Mouse (Mus musculus) splenic B cell, adult 2 months (primary cell): ENCODE data around the gene Irf2.

Experiments
- DNase-seq: peaks from one replicate; pipeline ENCODE4 v3.0.0-alpha.2; 2011; ENCODE audit warnings: low read depth, low spot score
- H3K27me3 ChIP-seq: 2 replicates; pipeline ENCODE4 v1.6.1; 2012; ENCODE audit warnings: mild to moderate bottlenecking, low read length, moderate library complexity, mixed read lengths; ENCODE audit not compliant: control insufficient read depth, poor library complexity, insufficient read depth, severe bottlenecking
- H3K36me3 ChIP-seq: 2 replicates; pipeline ENCODE4 v1.6.1; 2012; ENCODE audit warnings: mild to moderate bottlenecking, low read length, moderate library complexity, mixed read lengths; ENCODE audit not compliant: control insufficient read depth, poor library complexity, insufficient read depth, severe bottlenecking

Gene Irf2

DNA sequence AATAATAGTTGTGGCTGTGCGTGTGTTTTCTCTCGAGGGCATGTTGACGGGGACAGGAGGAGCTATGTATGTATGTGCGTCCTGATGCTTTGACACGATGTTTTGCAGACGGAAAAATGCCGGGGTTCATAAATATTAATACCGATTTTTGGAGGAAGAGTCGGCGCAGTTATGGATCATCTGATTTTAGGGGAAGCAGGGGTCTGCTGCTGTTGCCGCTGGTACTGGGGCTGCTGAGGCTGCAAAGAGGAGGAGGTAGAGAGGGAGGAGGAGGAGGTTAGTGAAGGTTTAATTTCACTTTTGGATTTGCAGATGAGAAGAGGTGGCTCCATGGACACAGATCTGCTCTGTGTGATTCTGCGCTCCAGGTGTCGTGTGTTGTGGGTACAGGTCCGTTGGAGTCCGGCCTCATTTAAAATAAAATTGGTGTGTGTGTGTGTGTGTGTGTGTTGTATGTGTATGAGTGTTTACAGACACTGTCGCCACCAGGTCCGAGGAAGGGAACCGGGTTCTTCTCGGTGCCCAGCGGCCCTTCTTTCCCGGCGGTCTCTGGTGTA, 502 bp downstream of the Irf2 start:
- peak; percentile 58 for DNase-seq
- Histone ChIP-seq H3K36me3 (peaks cover 6% of the 10 kb centered on the region), H3K27me3 (no peaks in the 10 kb centered on the region)

DNA sequence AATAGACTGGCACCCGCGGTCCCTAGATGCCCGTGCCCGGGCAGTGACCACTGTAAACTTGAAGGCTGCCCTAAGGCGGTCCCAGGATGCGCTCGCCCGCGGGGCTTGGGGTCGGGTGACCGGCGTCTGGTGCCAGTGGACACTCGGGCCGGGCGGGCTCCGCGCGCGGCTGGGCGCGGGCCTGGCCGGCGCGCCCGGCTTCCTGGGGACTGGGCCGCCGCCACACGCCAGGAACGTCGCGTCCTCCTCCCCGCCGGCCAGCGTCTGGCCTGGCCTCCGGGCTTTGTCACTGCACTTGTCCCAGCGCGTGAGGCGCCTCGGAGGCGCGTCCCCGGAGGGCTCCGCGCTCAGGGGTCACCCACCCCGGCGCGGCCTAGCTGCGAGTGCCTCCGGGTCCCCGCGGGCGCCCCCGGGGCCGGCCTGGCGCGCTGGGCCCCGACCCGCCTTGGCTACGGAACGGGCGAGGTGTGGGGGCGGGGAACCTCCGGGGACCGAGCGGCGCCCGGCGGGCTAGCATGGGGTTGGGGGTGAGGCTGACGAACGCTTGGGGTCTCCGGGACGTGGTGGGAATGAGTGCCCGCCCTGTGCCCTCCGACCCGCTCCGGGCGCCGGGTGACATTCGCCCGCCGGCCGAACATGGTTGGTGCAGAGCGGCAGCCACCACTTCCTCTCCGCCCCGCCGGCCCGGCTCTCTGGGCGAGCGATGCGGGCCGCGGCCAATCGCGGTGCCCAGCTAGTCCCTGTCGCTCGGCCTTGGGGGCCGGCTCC, 1.2 kb downstream of the Irf2 start:
- Histone ChIP-seq H3K36me3 (peaks cover 6% of the 10 kb centered on the region), H3K27me3 (no peaks in the 10 kb centered on the region)
- DNase-seq = peak; percentile 74

DNA sequence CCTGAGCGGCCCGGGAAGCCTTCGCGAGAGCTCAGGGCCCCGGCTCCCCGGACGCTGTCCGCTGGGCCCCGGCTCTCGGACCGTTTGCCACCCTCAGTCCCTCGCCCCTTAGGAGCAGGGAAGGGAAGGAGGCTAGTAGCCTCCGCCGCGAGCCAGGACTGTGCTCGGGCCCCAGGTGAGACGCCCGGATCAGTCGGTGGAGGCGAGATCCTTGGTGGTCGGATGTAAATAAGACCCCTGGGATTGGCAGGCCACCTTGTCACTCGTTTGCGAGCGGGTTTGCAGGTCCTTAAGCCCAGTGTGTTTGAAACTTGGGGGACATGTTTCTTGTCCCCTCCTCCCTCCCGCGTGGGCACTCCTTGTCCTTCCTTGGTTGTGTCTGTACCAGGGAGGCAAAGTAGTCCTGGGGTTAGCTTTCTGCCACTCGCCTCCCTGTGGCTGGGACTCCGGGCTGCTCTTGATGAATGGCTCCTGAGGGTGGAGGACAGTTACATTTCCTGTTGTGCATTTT, 1.8 kb downstream of the Irf2 start:
- peak; percentile 45 for DNase-seq
- H3K36me3 ChIP-seq = peaks cover 6% of the 10 kb centered on the region
- no peaks in the 10 kb centered on the region for H3K27me3 ChIP-seq

DNA sequence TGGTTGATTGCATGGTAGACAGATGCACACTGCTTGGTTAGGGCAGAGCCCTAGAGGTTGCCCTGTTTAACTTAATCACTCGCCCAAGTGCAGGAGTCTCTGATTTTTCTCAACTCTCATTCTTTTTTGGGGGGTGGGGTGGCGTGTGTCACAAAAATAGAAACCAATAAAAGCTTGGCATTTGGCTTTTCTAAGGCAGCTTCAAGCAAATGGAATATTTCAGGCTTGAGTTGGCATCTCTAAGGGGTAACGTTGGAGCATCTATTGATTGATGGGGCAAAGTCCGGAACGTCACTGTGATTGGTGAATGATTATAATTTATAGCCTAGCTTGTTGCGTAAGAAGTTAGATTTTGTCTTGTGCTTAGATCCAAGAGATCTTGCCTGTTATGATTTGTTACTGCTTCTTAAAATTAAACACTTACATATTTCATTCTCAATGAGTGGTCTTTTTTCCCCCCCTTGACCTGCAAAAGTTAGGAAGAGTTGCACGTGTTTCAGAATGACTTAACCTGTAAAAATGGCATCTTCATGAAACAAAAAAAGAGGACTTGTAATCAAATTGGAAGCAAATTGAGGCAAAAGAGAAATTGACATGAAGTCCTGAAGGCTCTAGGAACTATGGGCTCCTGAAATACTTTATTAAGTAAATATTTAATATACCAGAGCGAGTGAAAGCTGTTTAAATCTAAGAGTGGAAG, 2.6 kb downstream of the Irf2 start:
- peak; percentile 20 for DNase-seq
- Histone ChIP-seq H3K36me3 (peaks cover 3% of the 10 kb centered on the region), H3K27me3 (no peaks in the 10 kb centered on the region)

DNA sequence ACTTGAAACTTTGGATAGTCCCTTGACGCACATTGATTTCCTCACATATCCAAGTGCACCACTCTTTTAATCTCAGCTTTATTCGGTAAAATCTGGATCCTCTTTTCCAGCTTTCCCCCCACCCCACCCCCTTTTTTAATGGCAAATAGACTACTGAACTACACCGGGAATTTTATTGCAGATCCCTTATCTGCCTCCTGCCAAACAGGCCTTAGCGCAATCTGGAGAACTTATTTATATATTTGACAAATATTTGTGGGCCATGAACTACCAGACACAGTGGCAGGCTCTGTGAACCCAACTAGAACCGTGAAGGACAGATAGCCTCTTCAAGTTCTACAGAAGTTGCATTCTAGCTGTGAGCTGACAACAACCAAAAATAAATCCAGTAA, 3.2 kb downstream of the Irf2 start:
- Histone ChIP-seq H3K27me3 (no peaks in the 10 kb centered on the region), H3K36me3 (no peaks in the 10 kb centered on the region; the same call in 1 of the 2 replicates)
- DNase-seq = no peak

DNA sequence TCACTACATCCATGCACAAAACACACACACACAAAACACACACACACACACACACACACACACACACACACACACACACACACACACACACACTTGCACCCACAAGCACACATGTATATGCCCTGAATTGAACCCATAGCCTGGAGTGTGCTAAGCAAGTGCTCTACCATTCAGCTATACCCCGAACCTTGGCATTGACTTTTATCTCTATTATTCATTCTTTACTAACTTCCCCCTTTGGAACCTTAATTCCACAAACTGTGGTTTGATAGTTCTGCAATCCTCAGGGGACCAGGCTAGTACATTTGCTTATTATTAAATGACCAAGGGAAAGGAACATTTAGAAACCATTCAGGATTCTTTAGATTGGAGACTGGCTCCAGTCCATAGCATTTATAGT, 5.9 kb downstream of the Irf2 start:
- DNase-seq = no peak
- no peaks in the 10 kb centered on the region for H3K27me3 ChIP-seq
- H3K36me3 ChIP-seq = peaks cover 1% of the 10 kb centered on the region

DNA sequence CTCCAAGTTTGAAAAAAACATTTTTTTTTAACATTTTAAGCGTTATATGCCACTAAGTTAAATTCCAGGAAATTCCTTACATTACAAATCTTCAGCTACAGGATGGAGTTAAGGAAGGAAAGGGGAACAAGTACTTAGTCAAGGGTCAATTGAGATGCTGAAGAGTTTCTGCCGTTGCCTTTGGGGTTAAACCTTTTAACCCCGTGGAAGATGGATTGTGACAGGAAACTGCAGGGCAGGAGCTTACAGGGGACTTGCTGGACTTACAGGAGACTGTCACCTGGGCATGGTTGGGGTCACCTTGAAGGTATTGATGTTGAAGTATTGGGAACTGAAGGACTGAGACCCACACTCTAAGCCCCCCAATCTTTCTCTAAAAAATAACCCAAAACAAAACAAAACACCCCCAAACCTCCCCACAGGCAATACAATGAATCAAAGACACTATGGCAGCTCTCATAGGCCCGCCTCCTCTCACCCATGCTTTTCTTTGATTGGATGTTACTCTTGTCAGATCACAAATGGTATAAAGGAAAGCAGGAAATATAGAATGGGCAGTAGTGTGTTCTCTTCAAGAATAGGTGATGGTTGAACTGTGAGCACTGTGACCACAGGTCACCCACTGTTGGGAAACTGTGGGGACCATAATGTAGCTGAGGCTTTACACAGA, 7.9 kb downstream of the Irf2 start:
- Histone ChIP-seq H3K27me3 (no peaks in the 10 kb centered on the region), H3K36me3 (peaks cover 2% of the 10 kb centered on the region)
- peak; percentile 49 for DNase-seq

DNA sequence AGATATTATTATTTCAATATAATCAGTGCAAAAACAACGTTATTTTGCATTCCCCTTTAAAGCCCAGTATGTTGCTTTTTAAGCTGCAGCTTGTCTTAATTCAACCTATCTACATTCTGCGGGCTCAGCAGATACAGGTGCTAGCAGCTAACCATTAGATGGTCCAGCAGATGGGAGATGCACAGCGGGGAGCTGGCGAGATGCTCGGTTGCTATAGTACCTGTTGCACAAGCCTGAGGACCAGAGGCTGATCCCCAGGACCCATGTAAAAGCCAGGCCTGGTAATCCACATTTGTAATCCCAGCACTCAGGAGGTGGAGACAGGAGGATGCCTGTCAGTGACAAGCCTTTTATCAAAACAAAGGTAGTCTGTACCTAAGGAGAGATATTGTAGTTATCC, 10.5 kb downstream of the Irf2 start:
- DNase-seq = no peak
- Histone ChIP-seq H3K27me3 (no peaks in the 10 kb centered on the region), H3K36me3 (peaks cover 3% of the 10 kb centered on the region)

DNA sequence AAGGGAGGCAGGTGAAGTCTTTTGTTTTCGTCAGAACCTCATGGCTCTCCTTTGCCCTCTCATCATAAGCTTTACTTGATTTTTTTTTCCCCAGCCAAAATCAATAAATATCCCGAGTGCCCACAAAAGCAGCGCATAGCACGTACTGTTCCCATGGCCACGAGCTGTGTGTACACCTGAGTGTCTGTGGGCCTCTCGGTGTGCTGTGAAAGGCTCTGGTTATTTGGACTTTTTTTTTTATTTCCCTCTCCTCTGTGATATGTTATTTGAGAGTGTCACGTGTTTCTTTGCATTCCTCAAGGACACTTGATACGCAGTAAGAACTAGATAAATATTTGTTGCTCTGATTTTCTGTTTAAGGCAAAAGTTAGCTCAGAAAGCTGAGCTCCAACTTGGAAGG, 11.0 kb downstream of the Irf2 start:
- Histone ChIP-seq H3K36me3 (peaks cover 3% of the 10 kb centered on the region), H3K27me3 (no peaks in the 10 kb centered on the region)
- DNase-seq = no peak

DNA sequence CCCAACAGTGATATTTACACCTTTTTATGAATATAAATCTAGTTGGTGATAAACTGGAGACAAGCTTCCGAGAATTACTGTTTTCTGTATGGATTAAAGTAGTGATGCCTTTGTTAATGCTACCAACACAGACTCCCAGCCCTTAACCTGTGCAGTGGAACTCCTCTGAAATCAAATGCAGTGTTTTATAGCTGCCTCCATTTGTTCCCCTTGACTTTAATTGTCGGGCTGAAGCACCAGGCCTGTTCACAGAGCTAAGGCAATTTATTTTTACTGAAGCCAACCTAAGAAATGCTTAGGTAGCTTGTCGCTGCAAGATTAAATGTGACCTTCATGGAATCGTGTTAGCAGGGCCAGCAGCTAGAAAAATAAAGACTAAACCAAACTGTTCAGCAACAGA, 11.6 kb downstream of the Irf2 start:
- H3K36me3 ChIP-seq = peaks cover 3% of the 10 kb centered on the region
- no peak for DNase-seq
- H3K27me3 ChIP-seq = no peaks in the 10 kb centered on the region

DNA sequence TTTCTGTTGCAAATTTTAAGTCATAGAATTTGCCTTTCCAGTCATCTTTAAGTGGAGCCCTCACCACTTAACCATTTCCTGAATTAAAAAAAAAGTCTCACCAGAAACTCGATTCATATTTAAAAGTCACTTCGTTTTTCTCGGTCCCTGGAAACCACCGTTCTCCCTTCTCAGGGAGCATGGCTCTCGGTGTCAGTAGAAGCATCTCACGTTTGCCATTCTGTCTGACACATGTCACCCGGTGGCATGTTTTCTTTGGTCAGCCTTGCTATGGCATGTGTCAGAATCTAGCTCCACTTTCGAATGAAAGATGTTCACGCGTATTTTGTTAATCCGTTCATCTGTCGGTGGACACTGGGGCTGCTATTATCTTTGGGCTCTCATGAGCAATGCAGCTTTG, 13.5 kb downstream of the Irf2 start:
- H3K27me3 ChIP-seq = no peaks in the 10 kb centered on the region
- H3K36me3 ChIP-seq = peaks cover 3% of the 10 kb centered on the region
- DNase-seq = no peak

DNA sequence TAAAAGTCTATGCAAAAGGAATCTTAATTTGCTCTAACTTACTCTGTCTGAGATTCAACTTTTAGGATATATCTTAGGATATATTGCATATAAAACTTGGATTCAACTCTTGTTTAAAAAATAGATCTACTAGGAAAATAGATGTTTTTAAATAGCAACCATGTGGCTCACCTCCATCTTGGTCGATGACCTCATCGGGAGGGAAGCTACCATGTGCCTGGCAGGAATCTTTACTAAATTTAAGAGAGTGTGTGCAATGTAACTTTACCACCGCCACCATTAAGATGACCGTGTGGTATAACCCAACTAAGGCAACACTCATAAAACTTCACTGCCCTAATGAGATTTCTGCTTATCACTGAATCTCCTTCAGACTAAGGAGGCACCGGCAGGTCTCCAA, 14.8 kb downstream of the Irf2 start:
- Histone ChIP-seq H3K27me3 (no peaks in the 10 kb centered on the region), H3K36me3 (peaks cover 3% of the 10 kb centered on the region)
- no peak for DNase-seq

DNA sequence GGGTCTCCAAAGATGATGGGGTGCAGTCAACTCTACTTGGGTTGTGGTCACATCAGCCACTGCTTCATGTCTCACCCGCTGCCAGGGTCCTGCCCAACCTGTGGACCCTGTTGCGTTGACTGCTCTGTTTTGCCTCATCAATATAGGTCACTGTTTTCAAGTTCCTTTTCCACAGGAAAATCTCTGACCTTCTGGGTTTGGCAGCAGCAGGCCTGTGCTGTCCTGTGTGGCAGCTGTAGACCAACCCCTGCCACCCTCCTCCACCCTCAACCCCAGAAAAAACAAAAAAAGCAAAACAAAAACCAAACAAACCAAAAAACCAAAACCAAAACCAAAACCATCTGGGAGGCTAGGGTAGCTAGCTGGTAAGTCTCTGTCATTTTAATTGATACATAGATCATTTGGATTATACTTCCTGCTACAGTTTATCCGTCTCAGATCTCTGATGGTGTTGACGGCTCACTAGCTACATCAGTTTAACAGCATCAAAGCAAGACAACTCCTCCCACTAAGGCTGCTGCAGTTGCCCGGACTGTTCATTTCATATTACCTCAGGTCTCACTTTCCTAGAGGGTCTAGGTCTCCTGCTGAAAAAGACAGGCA, 16.3 kb downstream of the Irf2 start:
- DNase-seq = no peak
- Histone ChIP-seq H3K36me3 (peaks cover 1% of the 10 kb centered on the region; the same call in 1 of the 2 replicates), H3K27me3 (no peaks in the 10 kb centered on the region)

DNA sequence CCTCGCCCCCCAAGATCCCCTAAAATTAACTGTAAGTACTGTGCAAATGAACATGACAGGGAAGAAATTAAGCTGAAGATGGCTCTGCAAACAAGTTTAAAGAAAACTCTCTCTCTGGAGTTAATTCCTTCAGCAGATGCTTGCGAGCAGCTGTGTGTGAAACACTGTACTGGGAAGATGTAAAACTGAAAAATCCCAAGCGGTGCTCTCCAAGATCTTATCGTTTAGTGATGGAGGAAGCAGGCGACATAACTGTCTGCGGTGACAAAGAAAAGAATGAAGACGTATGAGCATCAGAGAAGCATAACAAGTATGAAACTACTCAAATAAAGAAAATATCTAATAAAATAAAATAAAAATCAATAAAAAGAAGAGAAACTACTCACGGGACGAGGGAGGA, 18.1 kb downstream of the Irf2 start:
- Histone ChIP-seq H3K27me3 (no peaks in the 10 kb centered on the region), H3K36me3 (no peaks in the 10 kb centered on the region; the same call in 1 of the 2 replicates)
- no peak for DNase-seq
